Mouse (Mus musculus) embryonic fibroblast, embryonic 13.5 days (primary cell): ENCODE data around the gene Olfr669.

ENCODE experiments used
- CTCF ChIP-seq: IDR thresholded peaks from 2 replicates; pipeline ENCODE4 v1.5.1; 2011; ENCODE audit warnings: mild to moderate bottlenecking, control low read depth, low read length, moderate library complexity, borderline replicate concordance; ENCODE audit not compliant: insufficient read depth
- POLR2A ChIP-seq: IDR thresholded peaks from 2 replicates; pipeline ENCODE4 v1.6.1; 2011; ENCODE audit warnings: low read depth, mild to moderate bottlenecking, control low read depth, low read length, moderate library complexity

DNA sequence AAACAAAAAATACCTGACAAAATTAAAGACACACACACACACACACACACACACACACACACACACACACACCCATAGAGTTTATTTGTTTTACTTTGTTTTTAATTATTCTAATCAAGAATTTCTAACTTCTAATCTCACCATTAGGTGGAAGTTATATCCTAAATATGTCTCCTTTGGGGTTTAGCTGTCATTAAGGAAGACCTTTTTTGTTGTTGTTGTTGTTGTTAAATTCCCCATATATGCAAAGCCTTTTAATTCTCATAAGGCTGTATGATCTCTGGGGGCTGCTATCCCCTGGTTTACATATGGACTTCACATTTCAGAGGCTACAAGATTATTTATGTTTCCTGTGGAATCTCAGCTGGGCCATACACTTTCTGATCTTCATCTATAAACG lies at the start of gene Olfr669:
- no peak for TF ChIP-seq POLR2A
- TF ChIP-seq CTCF, result no peak
